Mouse (Mus musculus) ovary, postnatal 14 days (tissue): ENCODE data around the gene Ppia.
"Not testable (repeated sequence)": the region's sequence is repeated elsewhere in the genome, so short reads cannot be mapped to it uniquely, and the experiment has no call there.

Source experiments
- DNase-seq: peaks from one replicate; pipeline ENCODE4 v3.0.0; 2022; ENCODE audit warnings: low spot score

Gene Ppia

DNA sequence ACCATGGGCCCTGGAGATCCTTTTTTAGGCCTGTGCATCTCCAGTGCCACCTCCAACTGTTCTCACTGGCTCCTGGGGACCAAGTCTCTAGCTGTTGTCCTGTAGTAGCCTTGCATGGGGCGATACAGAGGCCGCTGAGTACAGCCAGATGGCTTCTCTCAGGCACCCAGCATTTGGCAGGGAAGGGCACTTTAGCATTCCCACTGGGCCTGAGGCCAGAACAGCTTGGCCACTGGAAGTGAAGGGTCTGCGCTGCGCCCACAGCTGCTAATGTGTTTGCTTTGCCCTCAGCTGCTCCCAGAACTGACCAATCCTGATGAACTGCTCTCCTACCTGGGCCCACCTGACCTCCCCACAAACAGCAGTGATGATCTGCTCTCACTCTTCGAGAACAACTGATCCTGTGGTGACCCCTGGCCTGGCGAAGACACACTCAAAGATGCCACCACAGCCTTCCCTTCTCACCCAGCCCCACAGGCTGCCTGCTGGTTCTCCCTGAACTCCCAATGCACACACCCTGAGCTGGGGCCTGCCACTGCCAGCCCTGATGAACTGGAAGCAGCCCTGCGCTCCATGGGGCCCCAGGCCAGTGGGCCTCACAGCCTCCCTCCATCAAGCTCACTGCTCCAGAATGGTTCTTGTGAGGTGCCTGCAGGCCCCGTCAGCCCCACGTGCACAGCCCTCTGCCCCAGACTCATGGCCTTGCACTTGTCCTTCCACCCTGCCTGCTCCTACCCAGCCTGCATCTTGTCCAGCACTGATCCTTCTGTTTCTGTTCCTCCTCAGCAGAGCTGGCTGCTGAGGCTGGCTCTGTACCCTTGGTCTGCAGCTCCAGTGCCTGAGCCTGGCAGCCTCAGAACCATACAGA, 10.3 kb upstream of the Ppia start:
- DNase-seq, result no peak

DNA sequence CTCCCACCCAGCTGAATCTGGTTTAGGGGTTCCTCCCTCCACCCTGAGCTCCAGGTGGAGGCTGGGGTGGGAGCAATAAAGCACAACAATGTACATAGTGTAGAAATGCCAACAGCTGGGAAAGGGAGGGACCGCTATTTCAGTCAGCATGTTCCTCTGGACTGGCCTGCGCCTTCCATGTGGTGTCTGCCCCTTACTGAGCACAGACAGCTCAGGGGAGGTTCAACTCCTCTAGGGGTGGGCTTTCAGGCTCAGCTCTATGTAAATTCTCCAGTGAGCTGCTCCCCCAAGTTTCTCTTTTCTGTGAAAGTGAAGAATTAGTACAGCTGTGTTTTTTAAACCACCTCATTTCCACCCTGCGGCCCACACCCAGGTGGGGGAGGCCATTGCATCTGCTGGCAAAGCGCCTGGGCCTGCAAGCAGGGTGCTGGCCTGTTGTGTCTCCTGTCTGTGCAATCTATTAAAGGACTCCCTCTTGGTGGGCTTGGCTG, 9.6 kb upstream of the Ppia start:
- no peak for DNase-seq

DNA sequence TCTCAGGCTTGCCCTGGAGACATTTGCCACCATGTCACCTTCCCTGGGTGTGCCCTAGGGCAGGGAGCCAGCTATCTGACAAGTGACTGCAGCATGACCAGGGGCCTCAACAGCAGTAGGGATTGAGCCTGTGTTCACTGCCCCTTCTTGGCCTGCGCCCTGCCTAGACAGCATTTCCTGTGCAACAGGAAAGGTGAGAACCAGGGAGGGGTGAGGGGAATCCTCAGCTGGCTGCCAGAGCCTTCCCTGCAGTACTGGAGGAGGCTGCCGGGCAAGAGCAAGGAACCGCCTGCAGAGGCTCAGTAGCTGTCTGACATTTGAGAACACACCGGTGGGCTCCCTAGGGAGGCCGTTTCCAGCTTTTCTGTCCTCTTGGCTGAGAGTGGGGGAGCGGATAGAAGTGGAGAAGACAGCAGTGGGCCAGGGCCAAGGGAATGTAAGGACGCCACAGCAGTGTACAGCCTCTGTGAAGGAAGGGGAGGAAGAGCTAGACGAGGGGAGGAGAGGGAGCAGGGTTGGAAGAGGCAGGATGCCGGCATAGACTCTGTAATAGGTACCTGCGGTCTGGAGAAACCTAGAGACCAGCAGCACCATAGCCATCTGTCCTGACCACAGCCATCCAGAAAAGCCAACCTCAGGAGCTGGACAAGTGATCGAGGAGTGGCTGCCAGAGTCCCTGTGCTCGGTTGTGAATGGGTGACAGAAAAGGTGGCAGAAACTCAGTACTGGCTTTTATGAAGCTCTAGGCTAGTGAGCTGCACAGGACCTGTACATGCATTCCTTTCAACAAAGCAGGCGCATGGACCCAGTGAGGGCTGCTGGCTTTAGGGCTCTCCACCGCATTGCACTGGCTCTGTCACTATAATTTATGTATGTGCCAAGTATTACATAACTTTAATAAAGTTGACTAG, 8.7 kb upstream of the Ppia start:
- DNase-seq, result no peak

DNA sequence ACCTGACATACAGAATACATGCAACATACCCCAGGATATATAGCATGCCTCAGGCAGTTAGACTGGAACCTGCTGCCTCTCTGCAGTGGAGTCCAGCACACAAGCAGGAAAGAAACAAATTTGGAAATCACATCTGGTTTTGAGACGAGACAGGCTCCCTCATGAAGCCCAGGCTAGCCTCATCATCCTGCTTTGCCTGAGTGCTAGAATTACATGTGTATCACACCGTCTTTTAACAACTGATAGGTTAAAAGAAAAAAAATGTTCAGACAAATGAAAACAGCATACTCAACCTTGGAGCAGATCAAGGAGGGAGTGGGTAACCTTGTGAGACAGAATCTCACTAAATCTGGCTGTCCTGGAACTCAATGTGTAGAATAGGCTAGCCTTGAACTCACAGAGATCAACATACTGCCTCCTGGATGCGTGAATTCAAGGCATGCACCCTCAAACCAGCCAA, 8.1 kb upstream of the Ppia start:
- DNase-seq, result no peak

DNA sequence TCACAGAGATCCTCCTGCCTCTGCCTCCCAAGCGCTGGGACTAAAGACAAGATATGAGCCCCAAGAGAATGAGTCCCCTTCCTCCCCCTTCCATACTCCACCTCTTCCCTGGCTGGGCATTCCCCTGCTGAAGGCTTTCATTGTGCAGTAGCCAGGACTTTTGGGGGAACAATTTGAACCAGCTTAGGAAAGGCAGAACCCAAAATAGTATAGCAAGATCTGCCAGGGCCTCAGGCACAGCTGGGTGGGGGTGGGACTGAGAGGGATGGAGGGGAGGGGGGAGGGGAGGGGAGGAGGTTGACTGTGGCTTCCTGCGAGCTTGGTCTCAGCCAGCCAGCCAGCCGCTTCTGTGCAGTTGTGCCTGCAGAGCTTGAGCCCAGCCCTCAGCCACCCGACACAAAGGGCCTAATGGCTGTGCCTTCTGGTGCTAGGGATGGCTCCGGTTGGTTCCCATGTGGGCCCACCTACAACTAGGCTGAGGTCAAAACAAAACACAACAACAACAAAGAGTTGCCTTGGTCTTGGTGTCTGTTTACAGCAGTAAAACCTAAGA, 5.1 kb upstream of the Ppia start:
- DNase-seq, result no peak

DNA sequence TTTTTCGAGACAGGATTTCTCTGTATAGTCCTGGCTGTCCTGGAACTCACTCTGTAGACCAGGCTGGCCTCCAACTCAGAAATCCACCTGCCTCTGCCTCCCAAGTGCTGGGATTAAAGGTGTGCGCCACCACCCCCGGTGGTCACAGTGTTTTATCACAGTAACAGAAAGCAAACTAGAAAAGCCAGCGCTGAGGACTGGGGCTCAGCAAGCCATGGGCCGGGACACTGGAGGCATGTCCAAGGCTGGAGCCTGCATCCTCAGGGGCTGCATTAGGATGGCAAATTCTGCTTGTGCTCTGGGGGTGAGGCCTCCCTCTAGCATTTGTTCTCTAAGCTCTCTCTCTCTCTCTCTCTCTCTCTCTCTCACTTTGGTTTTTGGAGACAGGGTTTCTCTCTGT, 4.5 kb upstream of the Ppia start:
- not testable (repeated sequence) for DNase-seq

DNA sequence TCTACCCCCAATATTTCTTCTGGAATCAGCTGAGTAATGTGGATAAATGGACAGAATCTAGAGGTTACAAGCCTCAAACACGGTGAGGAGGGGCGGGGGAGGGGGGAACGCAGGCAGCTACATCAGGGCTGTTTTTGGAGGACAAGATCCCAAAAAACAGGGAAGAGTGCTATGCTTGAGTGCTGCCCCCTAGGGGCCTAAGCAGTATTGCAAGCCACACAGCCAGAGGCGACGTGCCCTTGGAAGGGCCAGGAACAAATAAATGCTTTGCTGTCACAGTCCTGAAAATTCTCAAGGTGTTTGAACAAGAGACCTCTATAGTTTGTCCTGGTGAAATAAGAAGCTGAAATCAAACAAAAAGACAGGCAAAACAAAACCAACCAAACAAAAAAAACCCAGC, 3.6 kb upstream of the Ppia start:
- DNase-seq, result peak; percentile 87

DNA sequence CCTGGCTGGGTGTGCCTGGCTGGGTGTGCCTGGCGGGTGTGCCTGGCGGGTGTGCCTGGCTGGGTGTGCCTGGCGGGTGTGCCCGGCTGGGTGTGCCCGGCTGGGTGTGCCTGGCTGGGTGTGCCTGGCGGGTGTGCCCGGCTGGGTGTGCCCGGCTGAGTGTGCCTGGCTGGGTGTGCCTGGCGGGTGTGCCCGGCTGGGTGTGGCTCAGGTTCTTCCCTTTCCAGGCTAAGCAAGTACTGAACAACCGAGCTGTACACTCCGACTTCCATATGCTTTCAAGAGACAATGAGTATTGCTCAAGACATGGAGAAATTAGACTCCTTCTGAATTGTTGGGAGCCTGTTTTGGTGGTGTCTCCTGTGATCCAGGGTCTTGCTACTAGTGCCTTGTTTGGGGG, 2.0 kb upstream of the Ppia start:
- DNase-seq, result no peak

DNA sequence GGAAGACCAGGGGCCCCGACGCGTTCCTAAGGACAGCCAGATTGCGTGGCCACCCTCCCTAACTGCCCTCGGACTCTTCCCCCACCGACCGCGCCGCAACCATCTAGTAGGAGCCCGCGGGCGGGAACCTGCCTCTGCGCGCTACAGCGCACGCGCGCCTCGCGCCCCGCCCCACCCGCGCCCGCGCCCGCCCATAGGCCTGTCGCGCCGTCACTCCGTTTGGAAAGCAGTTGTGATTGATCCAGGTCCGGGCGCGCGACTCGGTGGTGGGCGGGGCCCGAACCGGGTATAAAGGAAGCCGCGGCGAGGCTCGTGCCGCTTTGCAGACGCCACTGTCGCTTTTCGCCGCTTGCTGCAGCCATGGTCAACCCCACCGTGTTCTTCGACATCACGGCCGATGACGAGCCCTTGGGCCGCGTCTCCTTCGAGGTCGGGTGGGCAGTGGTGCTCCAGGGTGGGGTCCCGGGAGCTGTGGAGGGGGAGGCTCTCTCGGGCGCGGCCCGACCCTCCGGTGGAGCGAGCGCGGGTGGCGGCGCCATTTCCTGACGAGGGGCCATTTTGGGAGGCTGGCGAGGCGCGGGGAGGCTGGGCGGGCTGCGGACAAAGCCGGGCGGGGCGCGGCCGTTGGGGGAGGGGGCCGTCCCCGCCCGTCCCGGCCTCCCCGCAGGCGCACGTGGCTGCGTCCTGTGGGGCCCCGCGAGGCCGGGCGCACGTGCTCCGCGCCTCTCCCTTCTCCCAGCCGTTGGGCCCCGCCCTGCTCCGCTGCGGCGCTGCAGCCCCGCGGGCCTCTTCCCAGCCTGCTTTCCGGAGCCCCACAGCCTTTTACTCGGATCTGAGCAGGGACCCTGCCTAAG, 535 bp downstream of the Ppia start:
- DNase-seq, result peak; percentile 99

DNA sequence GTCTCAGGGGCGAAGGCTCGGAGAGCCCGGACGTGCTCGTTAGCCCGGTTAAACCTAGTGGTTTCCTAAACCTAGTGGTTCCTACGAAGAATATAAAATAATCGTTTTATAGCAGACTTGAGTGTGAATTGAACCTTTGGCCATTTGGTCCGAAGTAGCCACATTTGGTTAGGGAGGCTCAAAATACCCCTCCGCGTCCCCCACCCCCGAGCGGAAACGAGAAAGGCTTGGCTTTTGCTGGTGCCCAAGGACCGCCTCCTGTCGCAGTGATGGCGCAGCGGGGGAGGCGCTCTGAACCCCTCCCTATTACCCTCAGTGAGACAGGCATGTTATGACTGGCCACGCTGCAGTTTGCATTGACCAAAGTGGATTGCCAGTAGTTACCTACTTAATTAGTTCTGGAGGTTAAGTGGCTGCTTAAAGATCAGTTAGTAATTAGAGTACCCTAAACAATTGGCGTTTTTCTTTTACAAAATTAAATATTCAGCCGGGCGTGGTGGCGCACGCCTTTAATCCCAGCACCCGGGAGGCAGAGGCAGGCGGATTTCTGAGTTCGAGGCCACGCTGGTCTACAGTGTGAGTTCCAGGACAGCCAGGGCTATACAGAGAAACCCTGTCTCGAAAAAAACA, 1.3 kb downstream of the Ppia start:
- DNase-seq, result peak; percentile 64

DNA sequence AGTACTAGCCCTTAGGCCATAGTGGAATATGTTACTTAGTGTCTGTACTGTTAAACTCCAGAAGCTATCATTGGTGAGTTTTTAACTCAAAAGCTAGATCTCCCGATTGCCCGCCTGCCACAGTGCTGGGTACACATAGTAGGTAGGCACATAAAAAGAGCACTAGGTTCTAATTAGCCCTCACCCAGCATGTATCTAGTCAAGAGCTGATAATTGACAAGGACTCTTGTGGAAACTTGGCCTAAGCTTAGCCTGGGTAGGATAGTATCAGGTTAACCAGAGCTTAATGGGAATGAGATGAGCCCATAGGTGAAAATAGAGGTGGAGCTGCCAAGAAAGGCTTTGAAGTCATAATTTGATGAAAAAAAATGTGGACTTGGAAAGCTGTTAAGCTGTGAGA, 1.8 kb downstream of the Ppia start:
- no peak for DNase-seq

DNA sequence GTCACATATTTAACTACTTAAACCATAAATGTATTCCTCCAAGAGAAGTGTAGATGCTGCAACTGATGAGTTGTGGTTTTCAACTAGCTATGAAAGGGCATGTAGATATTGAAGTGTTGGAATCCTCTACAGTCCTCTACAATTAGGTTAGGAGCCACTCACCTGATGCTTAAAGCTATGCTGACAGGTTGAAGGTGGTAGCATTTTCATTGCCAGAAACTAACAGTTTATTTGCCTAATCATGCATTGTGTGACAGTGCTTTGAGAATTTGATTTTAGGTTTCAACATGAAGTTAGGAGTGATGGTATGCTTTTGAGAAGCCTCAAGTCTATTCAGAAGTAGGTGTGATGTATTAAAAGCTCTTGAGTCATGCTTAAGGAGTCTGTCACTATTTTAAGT, 2.2 kb downstream of the Ppia start:
- no peak for DNase-seq

DNA sequence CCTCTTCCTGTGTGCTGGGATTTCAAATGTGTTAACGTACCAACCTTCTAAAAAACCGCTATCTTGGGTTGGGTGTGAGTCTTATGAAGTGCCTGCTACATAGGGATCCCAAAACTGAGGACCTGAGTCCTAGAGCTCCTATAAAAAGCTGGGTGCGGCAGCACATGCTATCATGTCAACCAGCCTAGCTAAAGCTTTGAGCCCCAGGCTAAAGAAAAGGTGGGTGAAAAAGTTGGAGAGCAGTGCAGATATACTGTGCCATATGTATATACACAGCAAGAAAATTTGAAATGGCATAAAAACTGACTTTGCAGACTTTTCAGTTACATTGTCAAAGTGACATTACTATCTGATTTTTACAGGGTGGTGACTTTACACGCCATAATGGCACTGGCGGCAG, 3.5 kb downstream of the Ppia start:
- no peak for DNase-seq

DNA sequence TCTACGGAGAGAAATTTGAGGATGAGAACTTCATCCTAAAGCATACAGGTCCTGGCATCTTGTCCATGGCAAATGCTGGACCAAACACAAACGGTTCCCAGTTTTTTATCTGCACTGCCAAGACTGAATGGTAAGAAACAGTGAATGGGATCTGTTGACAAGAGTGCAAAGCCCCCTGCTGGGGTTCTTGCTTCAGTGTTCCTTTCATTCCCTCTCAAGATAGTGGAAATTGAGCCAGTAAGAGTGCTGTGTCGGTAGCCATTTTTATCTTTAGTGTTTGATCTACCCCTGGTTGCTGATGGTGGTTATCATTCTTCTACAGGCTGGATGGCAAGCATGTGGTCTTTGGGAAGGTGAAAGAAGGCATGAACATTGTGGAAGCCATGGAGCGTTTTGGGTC, 3.9 kb downstream of the Ppia start:
- DNase-seq, result not testable (repeated sequence)

DNA sequence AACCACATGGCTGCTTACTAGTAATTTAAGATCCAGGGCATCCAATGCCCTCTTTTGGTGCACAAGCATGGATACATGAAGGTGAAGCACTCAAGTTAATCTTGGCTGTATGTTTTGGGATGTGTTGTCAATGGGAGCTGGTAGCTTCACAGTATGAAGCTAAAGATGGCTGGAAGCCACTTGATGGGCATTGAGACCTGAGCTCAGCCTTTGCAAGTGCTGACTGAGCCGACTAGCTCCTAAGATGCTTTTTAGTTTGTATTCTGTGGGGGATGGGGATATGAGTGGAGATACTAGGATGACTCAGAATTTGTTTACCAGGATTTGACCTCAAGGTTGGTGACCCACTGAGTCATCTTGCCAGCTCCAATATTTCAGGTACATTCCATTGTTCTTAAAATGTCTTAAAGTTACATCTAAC, 5.0 kb downstream of the Ppia start:
- no peak for DNase-seq

DNA sequence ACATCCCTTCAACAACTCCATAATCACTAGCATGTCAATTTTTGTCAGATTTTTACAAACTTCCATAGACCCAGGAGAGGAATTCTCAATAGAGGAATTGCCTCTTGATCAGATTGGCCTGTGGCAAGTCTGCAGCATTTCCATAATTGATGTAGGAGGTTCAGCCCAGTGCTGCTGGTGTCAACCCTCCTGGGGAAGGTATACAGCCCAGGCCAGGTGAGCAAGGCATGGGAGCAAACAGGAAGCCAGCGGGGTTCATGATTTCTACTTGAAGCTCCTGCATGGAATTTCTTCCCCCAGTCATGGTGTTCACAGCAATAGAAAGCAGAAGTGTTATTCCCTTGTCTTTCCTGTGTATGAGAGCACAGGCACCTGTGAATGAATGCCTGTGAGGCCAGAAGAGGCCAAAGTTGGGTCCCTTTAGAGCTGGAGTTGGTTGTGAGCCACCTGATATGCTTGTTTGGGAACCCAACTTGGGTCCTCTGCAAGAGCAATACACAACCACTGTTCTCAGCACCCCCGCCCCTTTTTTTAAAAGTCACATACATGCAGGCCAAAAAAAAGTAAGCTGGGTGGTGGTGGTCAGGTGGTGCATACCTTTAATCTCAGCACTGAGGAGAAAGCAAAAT, 5.6 kb downstream of the Ppia start:
- no peak for DNase-seq

DNA sequence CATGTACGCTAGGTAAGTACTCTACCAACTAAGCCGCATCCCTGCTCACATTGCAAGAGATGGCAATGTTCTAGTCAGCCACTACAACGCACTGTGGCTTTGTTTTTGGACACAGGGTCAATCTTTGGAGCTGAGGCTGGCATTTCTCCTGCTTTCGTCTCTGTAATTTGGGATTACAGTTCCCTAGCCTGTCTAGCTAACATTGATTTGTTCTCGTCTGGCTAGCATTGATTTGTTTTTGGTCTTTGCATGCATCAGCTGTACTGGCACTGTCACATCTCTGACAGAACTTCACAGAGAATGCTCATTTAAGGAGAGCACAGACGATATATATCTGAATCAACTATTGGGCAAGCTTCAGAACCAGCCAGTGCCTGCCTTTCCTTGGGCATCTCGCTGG, 14.9 kb downstream of the Ppia start:
- no peak for DNase-seq

DNA sequence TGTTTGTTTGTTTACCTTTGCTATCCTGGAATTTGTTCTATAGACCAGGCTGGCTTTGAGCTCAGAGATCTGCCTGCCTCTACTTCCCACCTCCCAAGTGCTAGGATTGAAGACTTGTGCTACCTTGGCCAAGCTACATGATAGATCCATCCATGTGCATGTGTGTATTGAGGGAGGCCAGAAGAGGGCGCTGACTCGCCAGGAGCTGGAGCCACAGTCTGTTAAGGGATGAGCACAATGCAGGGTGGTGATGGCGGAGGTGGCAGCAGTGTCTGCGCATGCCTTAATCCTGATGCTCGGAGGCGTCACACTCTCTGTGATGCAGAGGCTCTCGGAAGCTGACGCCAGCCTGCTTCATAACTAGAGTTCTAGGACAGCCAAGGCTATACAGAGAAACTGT, 21.2 kb downstream of the Ppia start:
- DNase-seq, result peak; percentile 28

DNA sequence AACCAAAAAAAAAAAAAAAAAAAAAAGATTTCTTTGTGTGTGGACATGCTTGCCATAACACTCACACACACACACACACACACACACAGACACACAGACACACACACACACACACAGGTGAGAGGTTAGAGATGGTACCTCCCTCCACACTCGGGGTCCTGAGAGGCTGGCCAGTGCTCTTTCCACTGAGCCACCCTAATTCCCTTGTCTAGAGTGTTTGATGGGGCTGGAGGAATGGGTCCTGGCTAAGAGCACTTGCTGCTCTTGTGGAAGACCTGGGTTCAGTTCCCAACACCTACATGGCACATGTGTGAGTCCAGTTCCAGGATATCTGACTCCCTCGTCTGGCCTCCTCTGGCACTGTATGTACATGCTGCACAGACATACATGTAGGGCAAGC, 22.4 kb downstream of the Ppia start:
- no peak for DNase-seq

DNA sequence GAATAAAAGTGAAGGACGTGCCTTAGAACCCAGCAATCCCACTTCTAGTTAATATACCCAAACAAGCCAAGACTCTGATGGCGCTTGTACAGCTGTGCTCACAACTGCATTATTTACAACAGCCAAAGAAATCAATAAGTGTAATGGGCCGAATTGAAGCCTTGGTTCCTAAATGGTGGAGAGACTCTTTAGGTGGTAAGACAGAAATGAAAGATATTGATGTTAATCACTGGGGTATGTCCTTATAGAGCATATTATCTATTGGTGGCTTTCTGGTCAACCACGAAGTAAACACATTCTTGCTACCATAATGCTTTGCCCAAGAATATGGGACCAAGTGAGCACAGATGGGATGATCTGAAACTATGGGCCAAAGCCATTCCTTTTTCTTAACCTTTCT, 24.9 kb downstream of the Ppia start:
- no peak for DNase-seq

DNA sequence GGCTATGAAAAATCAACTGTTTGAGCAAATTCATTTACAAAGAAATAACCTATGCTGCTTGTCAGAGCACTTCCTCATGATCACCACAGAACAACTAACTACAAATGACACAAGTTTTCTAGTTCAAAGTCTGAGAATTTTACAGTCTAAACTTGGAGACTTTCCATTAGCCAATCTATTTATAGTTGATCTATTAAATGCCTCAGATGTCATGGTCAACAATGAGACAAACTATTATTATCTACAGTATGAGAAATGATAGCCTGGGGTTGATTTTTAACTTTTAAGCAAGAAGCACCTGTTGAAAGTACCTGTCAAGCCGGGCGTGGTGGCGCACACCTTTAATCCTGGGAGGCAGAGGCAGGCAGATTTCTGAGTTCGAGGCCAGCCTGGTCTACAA, 27.3 kb downstream of the Ppia start:
- DNase-seq, result no peak
